Mouse (Mus musculus) forebrain, embryonic 16.5 days (tissue): ENCODE results near the gene Frmd8. TPM values are rescaled to one million over a fixed set of nuclear protein-coding genes. Genes with fewer than 3 reads are reported as not detected.

ENCODE experiments used
- ATAC-seq: fragments of 200-750 bp; cut with Nextera tagmentation; 2 replicates; pipeline ENCODE4 v1.8.0; 2017; ENCODE audit warnings: mild to moderate bottlenecking, moderate library complexity
- H3K27ac ChIP-seq: fragments of 300-500 bp; sonication (generic); 2 replicates; pipeline ENCODE4 v1.5.1; 2014; ENCODE audit warnings: low read length, control low read depth
- H3K27me3 ChIP-seq: fragments of 300-500 bp; sonication (generic); replicated peaks from 2 replicates; pipeline ENCODE4 v1.6.1; 2014; ENCODE audit warnings: low read length; ENCODE audit not compliant: control insufficient read depth, insufficient read depth
- H3K36me3 ChIP-seq: fragments of 300-500 bp; sonication (generic); 2 replicates; pipeline ENCODE4 v1.6.1; 2014; ENCODE audit not compliant: control insufficient read depth, insufficient read depth
- H3K4me1 ChIP-seq: fragments of 300-500 bp; sonication (generic); replicated peaks from 2 replicates; pipeline ENCODE4 v1.6.1; 2014; ENCODE audit warnings: low read length; ENCODE audit not compliant: control insufficient read depth, insufficient read depth
- H3K4me2 ChIP-seq: fragments of 300-500 bp; sonication (generic); 2 replicates; pipeline ENCODE4 v1.6.1; 2014; ENCODE audit warnings: mild to moderate bottlenecking, low read length, control low read depth
- H3K4me3 ChIP-seq: fragments of 300-500 bp; sonication (generic); replicated peaks from 2 replicates; pipeline ENCODE4 v1.5.1; 2014; ENCODE audit warnings: mild to moderate bottlenecking, low read length, control low read depth
- H3K9ac ChIP-seq: fragments of 300-500 bp; sonication (generic); replicated peaks from 2 replicates; pipeline ENCODE4 v1.6.1; 2014; ENCODE audit warnings: low read depth, low read length, control low read depth
- H3K9me3 ChIP-seq: fragments of 300-500 bp; sonication (generic); 2 replicates; pipeline ENCODE4 v1.6.1; 2016; ENCODE audit warnings: low read length; ENCODE audit not compliant: control insufficient read depth
- WGBS: fragments of 180-500 bp; shearing (Covaris S2); extraction: QIAGEN DNeasy Blood & Tissue Kit; methylation state at CpG from one replicate; pipeline ENCODE4 v1.1.7; 2014; 5-methylcytosine and 5-hydroxymethylcytosine counted together
- polyA plus RNA-seq: library from polyadenylated mRNA; unstranded; fragments of >200 nt; fragmentation: Nextera tagmentation; extraction: Ambion mirVana; gene quantifications from 2 replicates; pipeline ENCODE4 v1.2.1, GENCODE M21; 2015

Gene Frmd8
- polyA plus RNA-seq, 1 experiment from 2014 or later = 21.5 TPM

- Histone ChIP-seq H3K4me2 (no peak overlapping the region), H3K36me3 (no peaks in the 10 kb centered on the region), H3K9me3 (no peaks in the 10 kb centered on the region), H3K4me3 (no peak overlapping the region), H3K4me1 (peaks cover 1% of the 10 kb centered on the region), H3K27ac (no peak overlapping the region), H3K9ac (no peak overlapping the region), H3K27me3 (no peaks in the 10 kb centered on the region)
- WGBS = 85% methylated on average over 8 of the region's 8 CpGs
- no peak for ATAC-seq
Observed at GRCm38 (mm10) chr19:5837606-5838005, 37.5 kb downstream of the Frmd8 start.

GRCm38 (mm10) chr19:5836941-5837572 lies 38.0 kb downstream of the Frmd8 start:
- 77% methylated on average over 10 of the region's 10 CpGs for WGBS

GRCm38 (mm10) chr19:5835922-5836430 lies 39.1 kb downstream of the Frmd8 start:
- no peak for ATAC-seq

More at GRCm38 (mm10) chr19:5836941-5837572, 38.0 kb downstream of the Frmd8 start:
- Histone ChIP-seq H3K27me3 (no peaks in the 10 kb centered on the region), H3K36me3 (no peaks in the 10 kb centered on the region), H3K4me3 (no peak overlapping the region), H3K4me2 (no peak overlapping the region), H3K9ac (no peak overlapping the region), H3K27ac (no peak overlapping the region), H3K9me3 (no peaks in the 10 kb centered on the region), H3K4me1 (no peaks in the 10 kb centered on the region; the same call in 1 of the 2 replicates)
- ATAC-seq = no peak

DNA sequence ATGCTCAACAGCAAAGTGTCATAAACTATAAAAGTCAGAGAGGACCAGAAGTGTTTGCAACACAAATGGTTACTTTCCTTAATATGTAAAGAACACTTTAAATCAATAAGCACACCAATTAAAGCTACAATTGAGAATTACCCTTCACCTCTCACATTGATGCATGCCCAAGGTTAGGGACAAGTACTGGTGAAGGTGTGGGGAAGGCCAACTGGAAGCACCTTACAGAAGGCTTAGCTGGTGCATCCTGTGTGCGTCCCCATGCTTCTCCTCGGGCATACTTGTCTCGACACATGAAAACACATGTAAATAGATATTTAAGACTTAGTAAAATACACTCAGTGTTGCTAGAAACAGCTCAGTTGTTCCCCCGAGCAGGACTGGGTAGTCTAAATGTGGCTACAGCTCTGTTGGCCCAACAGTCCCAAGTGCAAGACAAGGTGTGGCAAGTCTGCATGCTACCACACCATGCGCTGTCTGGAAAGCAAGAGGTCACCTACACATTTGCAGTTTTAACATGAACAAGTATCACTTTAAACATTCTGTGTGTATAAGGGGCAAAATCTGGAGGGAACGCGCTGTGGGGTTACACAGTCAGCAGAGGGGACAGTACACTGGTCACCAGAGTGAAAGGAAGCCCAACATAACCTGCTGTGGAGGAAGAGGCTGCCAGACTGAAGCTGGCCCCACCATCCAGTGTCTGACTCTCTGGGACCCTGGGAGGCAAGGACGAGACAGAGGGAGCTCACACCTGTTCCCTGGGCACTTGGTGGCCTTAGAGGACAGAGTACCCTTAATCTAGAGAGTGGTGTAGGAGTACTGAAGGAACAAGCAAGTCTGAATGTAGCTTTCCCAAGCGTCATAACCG lies 39.8 kb downstream of the Frmd8 start:
- 90% methylated on average over 10 of the region's 10 CpGs for WGBS
- Histone ChIP-seq H3K27ac (no peak overlapping the region), H3K4me3 (no peak overlapping the region), H3K9me3 (no peaks in the 10 kb centered on the region), H3K36me3 (no peaks in the 10 kb centered on the region), H3K4me1 (no peaks in the 10 kb centered on the region; the same call in 1 of the 2 replicates), H3K4me2 (no peak overlapping the region), H3K27me3 (no peaks in the 10 kb centered on the region), H3K9ac (no peak overlapping the region)
- no peak for ATAC-seq

More at GRCm38 (mm10) chr19:5835922-5836430, 39.1 kb downstream of the Frmd8 start:
- Histone ChIP-seq H3K4me1 (no peaks in the 10 kb centered on the region; the same call in 1 of the 2 replicates), H3K4me2 (no peak overlapping the region), H3K27me3 (no peaks in the 10 kb centered on the region), H3K9me3 (no peaks in the 10 kb centered on the region), H3K36me3 (no peaks in the 10 kb centered on the region), H3K9ac (no peak overlapping the region), H3K4me3 (no peak overlapping the region), H3K27ac (no peak overlapping the region)
- 63% methylated on average over 8 of the region's 8 CpGs for whole genome bisulfite sequencing

DNA sequence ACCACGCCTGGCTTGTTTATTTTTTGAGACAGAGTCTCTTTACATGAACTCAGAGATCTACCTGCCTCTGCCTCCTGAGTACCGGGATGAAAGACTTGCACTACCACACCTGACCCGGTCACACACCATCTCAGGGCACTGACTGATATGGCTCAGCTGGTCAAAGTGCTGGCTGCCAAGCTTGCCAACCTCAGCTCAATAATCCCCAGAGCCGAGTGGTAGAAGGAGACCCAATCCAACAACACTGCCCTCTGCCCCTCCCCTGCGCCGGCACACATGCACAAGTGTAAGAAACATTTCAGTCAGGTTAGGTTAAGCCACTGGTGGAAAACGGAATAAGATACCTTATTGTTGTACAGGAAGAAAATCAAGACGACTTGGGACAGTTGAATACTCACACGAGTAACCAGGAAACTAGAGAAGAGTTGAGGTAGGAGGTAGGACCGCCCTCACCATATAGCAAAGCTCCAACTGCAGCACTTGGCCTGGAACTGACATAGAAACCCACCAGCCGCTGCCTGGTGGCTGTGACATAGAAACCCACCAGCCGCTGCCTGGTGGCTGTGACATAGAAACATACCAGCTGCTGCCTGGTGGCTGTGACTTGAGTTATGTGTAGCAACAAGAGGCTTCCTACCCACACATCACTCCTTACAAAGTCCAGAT lies 40.7 kb downstream of the Frmd8 start:
- Histone ChIP-seq H3K4me1 (no peaks in the 10 kb centered on the region; the same call in 1 of the 2 replicates), H3K27me3 (no peaks in the 10 kb centered on the region), H3K27ac (no peak overlapping the region), H3K9me3 (no peaks in the 10 kb centered on the region), H3K9ac (no peak overlapping the region), H3K4me3 (no peak overlapping the region), H3K4me2 (no peak overlapping the region), H3K36me3 (no peaks in the 10 kb centered on the region)
- 88% methylated on average over 12 of the region's 12 CpGs for WGBS
- ATAC-seq = no peak

- no peak overlapping the region for H3K4me2 ChIP-seq
- WGBS = 94% methylated on average over 10 of the region's 10 CpGs
- H3K9ac ChIP-seq = no peak overlapping the region
- no peaks in the 10 kb centered on the region for H3K27me3 ChIP-seq
- H3K4me1 ChIP-seq = no peaks in the 10 kb centered on the region; the same call in 1 of the 2 replicates
- H3K9me3 ChIP-seq = no peaks in the 10 kb centered on the region
- no peak for ATAC-seq
- no peak overlapping the region for H3K27ac ChIP-seq
- H3K36me3 ChIP-seq = no peaks in the 10 kb centered on the region
- H3K4me3 ChIP-seq = no peak overlapping the region
Observed at GRCm38 (mm10) chr19:5833287-5834100, 41.6 kb downstream of the Frmd8 start.

- Histone ChIP-seq H3K4me2 (no peak overlapping the region), H3K4me3 (no peak overlapping the region), H3K4me1 (no peaks in the 10 kb centered on the region; the same call in 1 of the 2 replicates), H3K9ac (no peak overlapping the region), H3K27ac (no peak overlapping the region), H3K36me3 (no peaks in the 10 kb centered on the region), H3K9me3 (no peaks in the 10 kb centered on the region), H3K27me3 (no peaks in the 10 kb centered on the region)
- WGBS = 67% methylated on average over 6 of the region's 6 CpGs
- no peak for ATAC-seq
Observed at GRCm38 (mm10) chr19:5832326-5832725, 42.7 kb downstream of the Frmd8 start.

DNA sequence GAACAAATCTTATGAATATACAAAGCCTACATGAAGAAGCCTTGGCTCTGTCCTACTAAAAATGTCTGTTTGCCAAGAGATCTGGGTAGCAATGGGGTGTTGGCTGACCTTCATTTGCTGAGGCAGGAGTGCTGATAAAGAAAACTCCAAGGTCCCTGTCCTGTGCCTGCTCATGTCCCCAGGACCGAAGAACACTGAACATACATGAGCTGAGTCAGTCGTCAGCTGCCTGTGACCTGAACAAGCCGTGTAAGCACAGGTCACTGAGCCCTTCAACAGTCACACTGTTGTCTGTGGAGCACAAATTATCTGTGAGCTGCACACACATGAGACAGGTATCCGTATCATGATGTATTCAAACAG lies 43.1 kb downstream of the Frmd8 start:
- Histone ChIP-seq H3K4me3 (no peak overlapping the region), H3K9ac (no peak overlapping the region), H3K4me1 (no peaks in the 10 kb centered on the region; the same call in 1 of the 2 replicates), H3K27me3 (no peaks in the 10 kb centered on the region), H3K9me3 (no peaks in the 10 kb centered on the region), H3K36me3 (no peaks in the 10 kb centered on the region), H3K4me2 (no peak overlapping the region), H3K27ac (no peak overlapping the region)
- no peak for ATAC-seq
- 92% methylated on average over 4 of the region's 4 CpGs for WGBS
